Mouse (Mus musculus): ENCODE results near the gene Mtx1.

DNA sequence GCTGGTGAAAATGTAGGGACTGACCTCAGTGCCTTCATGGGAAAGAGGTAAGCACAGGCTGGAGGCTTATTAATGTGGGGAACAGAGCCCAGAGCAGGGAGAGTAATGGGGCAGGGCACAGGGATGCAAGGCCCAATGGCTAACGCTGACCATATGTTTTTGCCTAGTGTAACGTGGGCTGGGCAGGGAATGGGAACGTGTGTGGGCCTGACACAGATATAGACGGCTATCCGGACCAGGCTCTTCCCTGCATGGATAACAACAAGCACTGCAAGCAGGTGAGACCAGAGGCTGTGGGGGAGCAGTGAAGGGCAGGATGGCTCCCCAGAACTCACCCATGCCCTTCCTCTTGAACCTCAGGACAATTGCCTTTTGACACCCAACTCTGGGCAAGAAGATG lies 5.7 kb downstream of the Mtx1 start:
- TF ChIP-seq CTCF (IDR thresholded peaks at IDR 0.05; ENCODE audit: borderline replicate concordance, insufficient read depth, low read length) (no peak), POLR2A (IDR thresholded peaks at IDR 0.05; ENCODE audit: low read depth, low read length) (no peak)
